Mouse (Mus musculus) midbrain, embryonic 11.5 days (tissue): ENCODE measurements around the gene Slc25a39. TPM values are rescaled to one million over a fixed set of nuclear protein-coding genes. Genes with fewer than 3 reads are reported as not detected.
A peak's percentile ranks its signal among the peaks of the same experiment; 100 is the strongest.

ENCODE experiments used
- ATAC-seq: fragments of 200-750 bp; cut with Nextera tagmentation; 2 replicates; pipeline ENCODE4 v1.8.0; 2017; ENCODE audit warnings: moderate TSS enrichment, moderate library complexity; ENCODE audit not compliant: low FRiP score
- DNase-seq: peaks from one replicate; pipeline ENCODE4 v3.0.0; 2015; ENCODE audit warnings: low spot score; ENCODE audit errors: missing footprints
- H3K27ac ChIP-seq: fragments of 300-500 bp; sonication (generic); 2 replicates; pipeline ENCODE4 v1.5.1; 2014; ENCODE audit warnings: low read depth, low read length
- H3K27me3 ChIP-seq: fragments of 300-500 bp; sonication (generic); 2 replicates; pipeline ENCODE4 v1.6.1; 2014; ENCODE audit warnings: mild to moderate bottlenecking, low read length, moderate library complexity, mixed read lengths; ENCODE audit not compliant: control insufficient read depth, insufficient read depth
- H3K36me3 ChIP-seq: fragments of 300-500 bp; sonication (generic); 2 replicates; pipeline ENCODE4 v1.6.1; 2014; ENCODE audit warnings: mild to moderate bottlenecking, low read length, moderate library complexity, mixed read lengths; ENCODE audit not compliant: control insufficient read depth, insufficient read depth
- H3K4me1 ChIP-seq: fragments of 300-500 bp; sonication (generic); 2 replicates; pipeline ENCODE4 v1.6.1; 2014; ENCODE audit warnings: low read length; ENCODE audit not compliant: control insufficient read depth, insufficient read depth
- H3K4me2 ChIP-seq: fragments of 300-500 bp; sonication (generic); 2 replicates; pipeline ENCODE4 v1.6.1; 2014; ENCODE audit warnings: mild to moderate bottlenecking, moderate library complexity
- H3K4me3 ChIP-seq: fragments of 300-500 bp; sonication (generic); 2 replicates; pipeline ENCODE4 v1.5.1; 2014; ENCODE audit warnings: low read depth, low read length
- H3K9ac ChIP-seq: fragments of 300-500 bp; sonication (generic); 2 replicates; pipeline ENCODE4 v1.6.1; 2014; ENCODE audit warnings: low read length
- H3K9me3 ChIP-seq: fragments of 300-500 bp; sonication (generic); 2 replicates; pipeline ENCODE4 v1.6.1; 2016; ENCODE audit warnings: low read length; ENCODE audit not compliant: control insufficient read depth
- WGBS: fragments of 180-500 bp; shearing (Covaris S2); extraction: QIAGEN DNeasy Blood & Tissue Kit; methylation state at CpG from one replicate; pipeline ENCODE4 v1.1.7; 2014; 5-methylcytosine and 5-hydroxymethylcytosine counted together
- polyA plus RNA-seq: library from polyadenylated mRNA; unstranded; fragments of >200 nt; fragmentation: Nextera tagmentation; extraction: Ambion mirVana; gene quantifications from 2 replicates; pipeline ENCODE4 v1.2.1, GENCODE M21; 2014

Slc25a39 gene
- polyA plus RNA-seq, 1 experiment from 2014 or later: 193 TPM

DNA sequence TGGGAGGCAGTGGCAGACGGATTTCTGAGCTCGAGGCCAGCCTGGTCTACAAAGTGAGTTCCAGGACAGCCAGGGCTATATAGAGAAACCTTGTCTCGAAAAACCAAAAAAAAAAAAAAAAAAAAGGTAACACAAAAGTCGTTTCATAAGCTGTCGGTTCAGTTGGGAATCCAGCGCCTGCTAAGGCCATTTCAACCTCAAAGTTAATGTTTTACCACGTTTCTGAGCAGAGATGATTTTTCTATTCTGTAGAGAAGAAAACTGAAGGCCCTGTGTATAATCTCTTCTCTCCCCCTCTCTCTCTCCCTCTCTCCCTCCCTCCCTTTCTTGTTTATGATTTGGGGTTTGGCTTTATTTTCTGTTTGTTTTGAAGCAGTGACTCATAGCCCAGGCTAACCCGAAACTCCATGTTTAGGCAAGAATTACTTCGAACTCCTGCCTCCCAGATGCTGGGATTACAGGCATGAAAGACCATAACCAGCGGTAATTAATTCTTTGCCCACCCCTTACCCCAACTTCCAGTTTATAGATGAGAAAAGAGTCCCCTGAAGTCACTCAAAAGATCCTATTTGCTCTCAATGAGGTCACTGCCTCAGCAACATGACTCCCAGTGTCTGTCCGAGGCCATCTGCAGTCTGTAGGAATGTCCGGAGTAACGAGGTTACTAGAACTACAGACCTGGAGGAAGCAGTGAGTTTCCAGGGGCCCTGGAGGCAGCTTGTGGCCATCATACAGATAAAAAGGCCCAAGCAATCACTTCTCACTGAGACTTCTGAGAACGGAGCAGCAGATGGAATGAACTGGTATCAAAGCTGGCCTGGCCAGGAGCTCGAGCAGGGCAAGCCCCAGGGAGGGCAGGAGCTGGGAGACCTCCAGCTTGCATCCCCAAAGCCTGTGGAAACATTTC is 1.4 kb upstream of the Slc25a39 start:
- Histone ChIP-seq H3K9me3 (no peaks in the 10 kb centered on the region), H3K4me3 (peak overlapping the region; percentile 81), H3K4me1 (peaks cover 13% of the 10 kb centered on the region), H3K27ac (no peak overlapping the region), H3K27me3 (no peaks in the 10 kb centered on the region), H3K9ac (peak overlapping the region; percentile 20; the same call in 1 of the 2 replicates), H3K4me2 (peak overlapping the region; percentile 88), H3K36me3 (0 out of 2 replicates have a peak, but pooled peaks cover 5% of the 10 kb centered on the region)
- WGBS: 49% methylated on average over 15 of the region's 15 CpGs
- ATAC-seq: no peak
- DNase-seq: no peak

DNA sequence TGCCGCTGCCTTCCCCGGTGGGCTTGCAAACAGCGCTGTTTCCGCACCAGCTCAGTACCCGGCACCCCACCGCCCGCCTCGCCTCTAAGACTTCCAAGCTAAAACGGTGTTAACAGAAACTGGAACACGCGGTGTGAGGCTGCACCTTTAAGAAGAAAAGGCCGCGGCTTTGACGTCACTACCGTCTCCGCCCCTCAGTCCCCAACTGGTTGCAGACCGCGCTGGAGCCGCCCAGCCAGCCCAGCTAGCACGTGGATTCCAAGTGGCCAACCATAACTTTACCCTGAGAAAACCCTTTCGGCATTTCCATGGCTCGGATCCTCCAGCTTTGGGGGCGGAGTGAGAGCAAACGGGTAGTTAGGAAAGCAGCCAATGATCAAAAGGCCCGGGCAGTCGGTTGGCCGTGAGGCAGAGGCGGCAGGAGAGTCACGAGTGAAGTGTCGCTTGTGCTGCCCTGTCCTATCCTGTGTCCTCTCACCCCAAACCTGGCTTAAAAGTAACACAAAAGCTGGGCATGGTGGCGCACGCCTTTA is 664 bp upstream of the Slc25a39 start:
- DNase-seq (peak; percentile 99), ATAC-seq (peak; percentile 92)
- Histone ChIP-seq H3K36me3 (0 out of 2 replicates have a peak, but pooled peaks cover 5% of the 10 kb centered on the region), H3K9ac (peak overlapping the region; percentile 89; the same call in 1 of the 2 replicates), H3K4me2 (peak overlapping the region; percentile 88), H3K4me3 (peak overlapping the region; percentile 81), H3K27me3 (no peaks in the 10 kb centered on the region), H3K27ac (peak overlapping the region; percentile 65), H3K4me1 (peaks cover 13% of the 10 kb centered on the region), H3K9me3 (no peaks in the 10 kb centered on the region)
- under 1% methylated on average over 32 of the region's 32 CpGs for WGBS

DNA sequence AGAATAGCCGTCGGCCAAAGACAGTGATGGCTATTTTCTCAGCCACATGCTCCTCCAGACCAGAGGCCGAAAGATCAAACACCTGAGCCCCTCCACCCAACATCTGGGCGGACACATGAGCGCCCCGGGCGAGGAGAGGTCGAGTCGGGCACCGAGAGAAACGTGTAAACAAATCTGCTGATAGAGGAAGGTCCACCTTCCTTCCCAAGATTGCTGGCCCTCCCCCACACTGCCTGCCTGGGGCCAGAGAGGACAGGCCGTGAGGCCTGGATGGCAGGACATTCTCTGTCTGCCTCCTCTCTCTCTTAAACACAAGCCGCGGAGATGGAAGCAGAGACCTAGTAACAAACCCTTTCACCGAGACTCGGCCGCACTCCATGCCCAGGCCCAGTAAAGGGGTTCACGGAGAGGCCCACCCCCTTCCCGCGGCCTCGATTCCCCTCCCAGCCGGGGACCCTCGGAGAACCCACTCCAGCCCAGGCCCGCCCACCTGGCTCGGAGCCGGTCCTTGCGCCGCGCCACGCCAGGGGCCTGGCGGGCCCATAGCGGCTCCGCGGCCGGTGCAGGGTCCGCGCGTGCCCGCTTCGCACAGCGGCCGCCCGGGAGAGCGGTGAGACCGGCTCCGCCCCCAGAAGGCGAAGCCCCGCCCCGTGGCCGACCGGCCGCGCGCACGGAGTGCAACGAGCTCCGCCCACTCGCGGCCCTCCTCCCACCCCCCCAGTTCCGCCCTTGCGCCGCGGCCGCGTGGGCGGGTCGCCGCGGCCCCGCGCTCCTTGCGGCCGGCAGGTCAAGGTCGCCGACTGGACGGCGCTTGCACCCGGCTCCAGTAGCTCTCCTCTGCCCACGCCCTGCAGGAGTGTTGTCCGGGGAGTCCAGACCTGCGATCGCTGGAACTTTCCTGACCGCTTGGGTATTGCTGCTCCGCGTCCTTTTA is 579 bp downstream of the Slc25a39 start:
- Histone ChIP-seq H3K36me3 (peaks cover 9% of the 10 kb centered on the region; the same call in 1 of the 2 replicates), H3K9me3 (no peaks in the 10 kb centered on the region), H3K27ac (peak overlapping the region; percentile 65), H3K9ac (peak overlapping the region; percentile 89), H3K4me3 (peak overlapping the region; percentile 81), H3K4me1 (peaks cover 13% of the 10 kb centered on the region), H3K27me3 (no peaks in the 10 kb centered on the region), H3K4me2 (peak overlapping the region; percentile 88)
- under 1% methylated on average over 80 of the region's 85 CpGs for WGBS
- DNase-seq: peak; percentile 99
- peak; percentile 73 for ATAC-seq

DNA sequence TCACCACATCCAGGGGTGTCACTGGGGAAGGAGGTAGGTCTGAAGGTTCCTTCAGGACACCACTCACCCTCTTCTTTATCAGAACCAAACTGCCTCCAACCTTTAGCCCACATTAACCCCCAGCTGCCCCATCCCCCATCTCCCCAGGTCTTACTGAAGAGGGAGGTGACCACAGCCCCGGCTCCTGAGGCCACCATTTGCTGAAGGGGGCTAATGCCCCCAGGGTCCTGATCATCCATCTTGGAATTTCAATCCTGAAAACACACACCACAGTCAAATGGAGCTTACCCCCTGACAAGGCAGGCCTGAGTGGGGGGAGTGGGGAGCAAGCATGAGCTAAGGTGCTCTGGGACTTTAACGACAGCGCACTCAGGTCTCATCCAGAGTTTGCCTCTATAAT is 1.3 kb downstream of the Slc25a39 start:
- Histone ChIP-seq H3K4me3 (peak overlapping the region; percentile 81), H3K36me3 (peaks cover 9% of the 10 kb centered on the region; the same call in 1 of the 2 replicates), H3K27ac (peak overlapping the region; percentile 65; the same call in 1 of the 2 replicates), H3K4me1 (peaks cover 15% of the 10 kb centered on the region), H3K4me2 (peak overlapping the region; percentile 88), H3K9ac (peak overlapping the region; percentile 89), H3K27me3 (no peaks in the 10 kb centered on the region), H3K9me3 (no peaks in the 10 kb centered on the region)
- ATAC-seq (no peak), DNase-seq (no peak)
- 14% methylated on average over 3 of the region's 3 CpGs for WGBS

DNA sequence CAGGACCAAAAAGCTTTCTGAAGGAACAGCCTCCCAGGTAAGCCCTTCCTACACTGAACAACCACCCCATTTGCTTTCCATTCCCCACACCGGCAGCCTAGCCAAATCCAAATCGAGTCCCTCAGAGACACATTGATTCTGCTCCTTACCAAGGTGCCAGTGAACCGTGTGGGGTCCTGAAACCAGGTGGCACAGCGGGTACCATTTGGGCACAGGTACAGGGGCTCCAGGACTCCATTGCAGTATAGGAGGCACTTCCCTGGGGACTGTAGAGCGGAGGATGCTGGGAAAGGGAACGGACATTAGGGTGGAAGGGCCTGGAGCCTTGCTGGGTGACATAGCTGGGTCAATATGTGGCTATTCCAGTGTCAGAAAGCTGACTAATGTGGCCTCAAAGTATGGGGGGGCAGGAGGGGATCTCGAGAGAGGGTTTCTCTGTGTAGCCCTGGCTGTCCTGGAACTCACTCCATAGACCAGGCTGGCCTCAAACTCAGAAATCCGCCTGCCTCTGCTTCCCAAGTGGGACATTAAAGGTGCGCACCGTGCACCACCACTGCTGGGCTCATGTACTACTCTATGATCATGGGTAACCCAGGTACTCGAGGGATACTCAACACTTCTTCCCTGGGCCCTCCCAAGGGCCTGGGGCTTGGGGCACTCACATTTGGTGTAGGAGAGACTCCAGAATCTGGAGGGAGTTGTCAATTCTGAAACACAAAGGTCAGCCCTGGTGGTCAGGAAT is 2.0 kb downstream of the Slc25a39 start:
- ATAC-seq (no peak), DNase-seq (no peak)
- H3K27me3 ChIP-seq: no peaks in the 10 kb centered on the region; the same call in 1 of the 2 replicates
- no peak overlapping the region for H3K27ac ChIP-seq
- 0 out of 2 replicates have a peak overlapping the region, but pooled peaks have one; percentile 89 for H3K9ac ChIP-seq
- peaks cover 15% of the 10 kb centered on the region for H3K4me1 ChIP-seq
- WGBS: 88% methylated on average over 11 of the region's 11 CpGs
- H3K9me3 ChIP-seq: no peaks in the 10 kb centered on the region
- H3K4me2 ChIP-seq: peak overlapping the region; percentile 88
- H3K4me3 ChIP-seq: peak overlapping the region; percentile 81
- peaks cover 9% of the 10 kb centered on the region; the same call in 1 of the 2 replicates for H3K36me3 ChIP-seq

DNA sequence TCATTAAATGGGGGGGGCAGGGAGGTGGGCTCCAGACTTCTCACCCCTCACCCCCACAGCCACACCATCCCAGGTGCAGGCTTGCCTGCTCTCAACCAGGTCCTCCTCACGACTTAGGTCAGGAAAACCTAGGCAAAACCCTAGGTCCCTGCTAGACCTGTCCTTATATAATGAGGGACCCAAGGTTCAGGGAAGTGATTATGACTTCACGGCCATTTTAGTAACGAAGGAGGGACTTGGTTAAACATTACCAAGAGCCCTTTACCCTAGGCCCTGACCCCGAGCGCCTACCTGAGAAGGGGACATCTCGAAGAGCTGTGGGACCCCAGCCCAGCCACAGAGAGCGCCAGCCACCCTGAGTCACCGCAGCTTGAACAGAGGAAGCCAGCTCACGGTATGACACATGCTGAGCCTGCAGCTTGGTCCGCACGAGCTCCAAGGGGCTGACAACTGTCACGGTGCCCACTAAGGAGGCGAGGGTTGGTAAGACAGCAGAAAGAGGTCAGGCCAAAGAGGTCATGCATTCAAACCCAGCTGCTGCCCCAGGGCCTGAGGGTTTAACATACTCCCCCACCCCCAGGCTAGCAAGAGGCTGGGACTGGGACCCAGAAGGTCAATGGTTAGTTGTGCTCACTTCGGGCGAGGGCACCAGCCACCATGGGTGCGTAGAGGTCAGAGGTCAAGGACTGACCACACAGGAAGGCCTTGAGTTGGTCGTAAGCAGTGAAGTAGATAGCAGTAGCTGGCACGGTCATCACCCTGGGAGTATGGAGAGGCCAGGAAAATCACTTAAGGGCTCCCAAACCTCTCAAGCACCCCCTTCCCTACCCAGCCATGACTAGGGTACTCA is 3.4 kb downstream of the Slc25a39 start:
- peaks cover 9% of the 10 kb centered on the region; the same call in 1 of the 2 replicates for H3K36me3 ChIP-seq
- 80% methylated on average over 18 of the region's 18 CpGs for WGBS
- ATAC-seq (no peak), DNase-seq (no peak)
- H3K4me2 ChIP-seq: no peak overlapping the region
- H3K9me3 ChIP-seq: no peaks in the 10 kb centered on the region
- peak overlapping the region; percentile 27; the same call in 1 of the 2 replicates for H3K9ac ChIP-seq
- peaks cover 12% of the 10 kb centered on the region for H3K27me3 ChIP-seq
- no peak overlapping the region for H3K27ac ChIP-seq
- peaks cover 23% of the 10 kb centered on the region for H3K4me1 ChIP-seq
- H3K4me3 ChIP-seq: peak overlapping the region; percentile 4; the same call in 1 of the 2 replicates

DNA sequence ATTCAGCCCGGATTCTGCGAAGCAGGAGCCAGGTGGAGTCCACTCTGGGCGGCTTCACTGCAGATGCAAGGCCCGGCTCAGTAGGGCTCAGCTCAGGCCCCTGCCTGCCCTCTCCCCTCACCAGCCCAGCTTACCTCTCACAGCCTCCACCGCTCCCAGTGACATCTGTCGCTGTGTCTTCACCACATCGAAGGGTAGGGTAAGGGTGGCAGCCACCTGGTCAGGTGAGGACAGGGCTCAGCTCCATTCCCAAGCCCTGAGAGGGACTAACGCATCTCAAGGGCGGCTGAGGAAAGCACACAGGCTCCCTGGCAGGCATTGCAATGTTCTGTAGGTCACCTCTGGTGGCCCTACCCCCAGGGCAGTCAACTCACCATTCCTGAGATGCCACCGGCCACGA is 4.1 kb downstream of the Slc25a39 start:
- Histone ChIP-seq H3K36me3 (peaks cover 9% of the 10 kb centered on the region; the same call in 1 of the 2 replicates), H3K4me2 (no peak overlapping the region), H3K9ac (no peak overlapping the region), H3K27me3 (peaks cover 19% of the 10 kb centered on the region), H3K4me1 (peaks cover 23% of the 10 kb centered on the region), H3K27ac (no peak overlapping the region), H3K4me3 (no peak overlapping the region), H3K9me3 (no peaks in the 10 kb centered on the region)
- DNase-seq (no peak), ATAC-seq (no peak)
- WGBS: 95% methylated on average over 11 of the region's 11 CpGs
